Mouse (Mus musculus): ENCODE results near the gene Colec11.

DNA sequence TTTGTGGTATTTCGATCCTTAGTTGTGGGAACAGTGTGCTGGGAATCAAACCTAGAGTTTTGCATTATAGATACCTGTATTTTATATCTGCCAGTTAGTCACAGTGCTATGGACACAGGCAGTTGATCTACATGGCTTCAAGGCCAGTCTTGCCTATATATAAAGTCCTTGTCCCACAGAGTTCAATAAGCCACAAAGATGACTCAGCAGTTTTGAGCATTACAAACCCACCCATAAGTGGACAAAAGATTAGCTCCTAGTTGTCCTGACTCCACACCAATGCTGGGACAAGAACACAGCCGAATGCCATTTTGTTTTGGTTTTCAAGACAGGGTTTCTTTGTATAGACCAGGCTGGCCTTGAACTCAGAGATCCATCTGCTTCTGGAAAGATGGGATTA, 5.3 kb upstream of the Colec11 start:
- no peak for TF ChIP-seq CTCF (IDR thresholded peaks at IDR 0.05 in 2 of 3, conservative IDR thresholded peaks at IDR 0.05 in 1 of 3; ENCODE audit: control insufficient read depth in 1 of 3, insufficient read depth in 1 of 3, low read depth in 2 of 3, low read length in 3 of 3, poor library complexity in 1 of 3, severe bottlenecking in 1 of 3)
- TF ChIP-seq TAL1 (IDR thresholded peaks at IDR 0.05; ENCODE audit: low read length), result no peak
- TF ChIP-seq CHD2 (IDR thresholded peaks at IDR 0.05; ENCODE audit: low read length), result no peak
- TF ChIP-seq POLR2AphosphoS5 (IDR thresholded peaks at IDR 0.05; ENCODE audit: borderline replicate concordance, low read depth, low read length), result no peak
- TF ChIP-seq HCFC1 (IDR thresholded peaks at IDR 0.05; ENCODE audit: low read depth, low read length), result no peak
- no peak for TF ChIP-seq BHLHE40 (IDR thresholded peaks at IDR 0.05; ENCODE audit: borderline replicate concordance, low read depth, low read length)
- TF ChIP-seq POLR2A (IDR thresholded peaks at IDR 0.05; ENCODE audit: control insufficient read depth in 1 of 2, insufficient read depth in 1 of 2, low read depth in 1 of 2, low read length in 2 of 2, poor library complexity in 1 of 2), result peak in 1 of 2 experiments; percentile 51; a peak in 2 of 4 replicates
